Mouse (Mus musculus): Measurements from ENCODE around the gene Rbm7. TPM values are rescaled to one million over a fixed set of nuclear protein-coding genes. Genes with fewer than 3 reads are reported as not detected.

The Rbm7 gene
- total RNA-seq, 2 experiments from 2014 or later, result 109 to 117 TPM

Other genes with a start within 250 kb of the Rbm7 start
- 18.0 and 28.6 TPM in 2 replicates for gene Nxpe2, start 141.8 kb downstream of the Rbm7 start, total RNA-seq (2015)
- 15.1 and 31.6 TPM in 2 replicates for gene Nxpe2, start 141.8 kb downstream of the Rbm7 start, total RNA-seq (2017)
- gene Rexo2, start 14.7 kb downstream of the Rbm7 start, total RNA-seq (2015), result 106 and 124 TPM in 2 replicates
- 164 and 165 TPM in 2 replicates for gene Rexo2, start 14.7 kb downstream of the Rbm7 start, total RNA-seq (2017)
- gene Gm5617, start 143 bp upstream of the Rbm7 start, total RNA-seq (2015), result 4.9 and 8.8 TPM in 2 replicates
- gene Gm5617, start 143 bp upstream of the Rbm7 start, total RNA-seq (2017), result 6.3 and 13.5 TPM in 2 replicates
- gene Nnmt, start 109.9 kb upstream of the Rbm7 start, total RNA-seq (2015), result 0.98 TPM in 1 of 2 replicates, not detected in the other
- not detected in 2 replicates for gene Nnmt, start 109.9 kb upstream of the Rbm7 start, total RNA-seq (2017)

All from megakaryocyte progenitor cell, adult 5-6 weeks (primary cell).